Mouse (Mus musculus): ENCODE data around the gene Mlana. TPM values are rescaled to one million over a fixed set of nuclear protein-coding genes. Genes with fewer than 3 reads are reported as not detected.

Mlana gene
- total and polyA plus RNA-seq, 2 experiments from 2014 or later = 8.1 TPM; not detected in 1

DNA sequence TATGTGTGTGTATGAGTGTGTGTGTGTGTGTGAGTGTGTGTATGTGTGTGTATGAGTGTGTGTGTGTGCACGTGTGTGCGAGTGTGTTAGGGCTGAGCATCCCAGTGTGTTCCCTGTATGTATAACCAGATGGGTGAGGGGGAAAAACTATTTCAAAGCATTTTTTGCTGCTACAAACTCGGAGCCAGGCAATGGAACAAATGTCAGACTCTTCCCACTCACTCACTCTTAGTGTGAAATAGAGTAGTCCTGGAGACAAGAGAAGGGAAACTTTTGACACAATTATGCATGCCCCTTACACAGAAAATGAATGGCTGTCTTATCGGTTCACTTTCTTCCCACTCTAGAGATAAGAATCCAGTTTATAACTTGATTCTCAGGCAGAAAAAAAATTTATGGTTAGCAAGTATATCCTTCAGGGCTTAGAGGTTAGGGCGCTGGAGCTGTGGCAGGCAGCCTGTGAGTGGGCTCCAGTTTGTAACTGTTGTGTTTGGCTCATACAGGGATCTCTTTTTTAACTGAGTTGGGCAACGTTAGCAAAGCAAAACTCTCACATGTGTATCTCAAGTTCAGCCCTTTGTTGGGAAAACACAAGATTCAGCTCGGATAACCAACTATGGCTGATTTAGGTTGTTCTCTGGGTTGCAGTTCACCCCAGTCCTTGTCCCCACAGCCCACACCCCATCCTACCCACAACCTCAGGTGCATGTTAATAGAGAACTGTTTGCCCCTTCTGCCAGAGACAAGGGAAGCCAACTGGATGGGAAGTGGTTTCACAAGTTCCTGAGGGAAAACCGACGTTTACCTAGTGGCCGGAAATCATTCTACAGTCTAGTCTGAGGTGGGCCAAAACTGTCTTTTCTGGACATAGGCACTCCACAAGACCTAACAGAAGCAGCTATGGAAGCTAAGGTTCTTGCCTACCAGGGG lies 36.5 kb upstream of the Mlana start:
- ATAC-seq (ENCODE audit: insufficient read depth, low read depth) = no peak
- Histone ChIP-seq H3K27ac (ENCODE audit: low read depth) (no peak overlapping the region), H3K9me3 (replicated peaks; ENCODE audit: control insufficient read depth, low read length) (no peaks in the 10 kb centered on the region), H3K4me1 (ENCODE audit: control insufficient read depth, insufficient read depth) (peaks cover 6% of the 10 kb centered on the region; the same call in 1 of the 2 replicates), H3K27me3 (ENCODE audit: control insufficient read depth, insufficient read depth, low read length) (no peaks in the 10 kb centered on the region), H3K36me3 (replicated peaks; ENCODE audit: control insufficient read depth, insufficient read depth, low read length) (no peaks in the 10 kb centered on the region), H3K4me2 (ENCODE audit: low read depth, low read length) (no peak overlapping the region), H3K9ac (replicated peaks; ENCODE audit: low read depth, low read length) (no peak overlapping the region), H3K4me3 (ENCODE audit: low read depth, low read length) (no peak overlapping the region)
- no peak for DNase-seq (ENCODE audit: low spot score)
- WGBS = 70% methylated on average over 10 of the region's 10 CpGs
- no peak for TF ChIP-seq EP300 (IDR thresholded peaks at IDR 0.05; ENCODE audit: low read depth)
- TF ChIP-seq CTCF (IDR thresholded peaks at IDR 0.05; ENCODE audit: low read depth) = no peak

DNA sequence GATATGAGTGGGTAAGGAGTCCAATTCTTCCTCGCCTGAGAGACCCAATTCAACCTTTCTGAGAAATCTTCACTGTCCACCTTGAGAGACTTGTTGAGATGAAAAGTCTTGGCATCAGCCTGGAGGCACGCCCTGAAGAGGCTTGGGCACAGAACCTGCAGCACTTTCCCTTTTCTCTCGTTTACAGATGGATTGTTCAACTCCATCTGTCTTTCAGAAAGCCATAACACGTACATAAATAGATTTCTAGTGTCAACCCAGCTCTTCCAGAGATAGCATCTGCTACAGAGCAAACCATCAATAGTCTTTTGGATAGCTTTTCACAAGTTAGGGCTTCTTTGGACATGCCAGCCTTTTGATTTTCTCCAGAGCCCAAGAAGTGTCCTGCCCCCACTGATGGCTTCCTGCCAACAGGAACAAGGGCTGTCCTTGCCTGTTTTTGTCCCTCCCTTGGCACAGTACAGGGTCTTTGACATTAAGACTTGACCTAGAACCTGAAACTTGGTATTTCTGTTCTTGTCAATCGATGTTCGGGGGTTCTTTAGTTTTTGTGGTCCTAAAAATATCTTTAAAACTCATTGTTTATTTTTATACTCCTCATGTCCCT lies 35.5 kb upstream of the Mlana start:
- DNase-seq (ENCODE audit: low spot score) = no peak
- no peak for ATAC-seq (ENCODE audit: insufficient read depth, low read depth)
- Histone ChIP-seq H3K4me3 (ENCODE audit: low read depth, low read length) (no peak overlapping the region), H3K27me3 (ENCODE audit: control insufficient read depth, insufficient read depth, low read length) (no peaks in the 10 kb centered on the region), H3K9me3 (replicated peaks; ENCODE audit: control insufficient read depth, low read length) (no peaks in the 10 kb centered on the region), H3K27ac (ENCODE audit: low read depth) (no peak overlapping the region), H3K4me2 (ENCODE audit: low read depth, low read length) (no peak overlapping the region), H3K4me1 (ENCODE audit: control insufficient read depth, insufficient read depth) (peaks cover 10% of the 10 kb centered on the region), H3K9ac (replicated peaks; ENCODE audit: low read depth, low read length) (no peak overlapping the region), H3K36me3 (replicated peaks; ENCODE audit: control insufficient read depth, insufficient read depth, low read length) (no peaks in the 10 kb centered on the region)
- TF ChIP-seq EP300 (IDR thresholded peaks at IDR 0.05; ENCODE audit: low read depth) (no peak), CTCF (IDR thresholded peaks at IDR 0.05; ENCODE audit: low read depth) (no peak)
- 56% methylated on average over 6 of the region's 6 CpGs for WGBS

- Histone ChIP-seq H3K4me1 (ENCODE audit: control insufficient read depth, insufficient read depth) (peaks cover 12% of the 10 kb centered on the region), H3K9me3 (replicated peaks; ENCODE audit: control insufficient read depth, low read length) (no peaks in the 10 kb centered on the region), H3K4me2 (ENCODE audit: low read depth, low read length) (no peak overlapping the region), H3K9ac (replicated peaks; ENCODE audit: low read depth, low read length) (no peak overlapping the region), H3K27ac (ENCODE audit: low read depth) (no peak overlapping the region), H3K4me3 (ENCODE audit: low read depth, low read length) (no peak overlapping the region), H3K36me3 (replicated peaks; ENCODE audit: control insufficient read depth, insufficient read depth, low read length) (no peaks in the 10 kb centered on the region), H3K27me3 (ENCODE audit: control insufficient read depth, insufficient read depth, low read length) (no peaks in the 10 kb centered on the region)
- TF ChIP-seq EP300 (IDR thresholded peaks at IDR 0.05; ENCODE audit: low read depth) (no peak), CTCF (IDR thresholded peaks at IDR 0.05; ENCODE audit: low read depth) (no peak)
- DNase-seq (ENCODE audit: low spot score) (no peak), ATAC-seq (ENCODE audit: insufficient read depth, low read depth) (no peak)
- 71% methylated on average over 8 of the region's 8 CpGs for WGBS
These were observed 33.8 kb upstream of the Mlana start for GRCm38 (mm10) chr19:29663780-29664179.

DNA sequence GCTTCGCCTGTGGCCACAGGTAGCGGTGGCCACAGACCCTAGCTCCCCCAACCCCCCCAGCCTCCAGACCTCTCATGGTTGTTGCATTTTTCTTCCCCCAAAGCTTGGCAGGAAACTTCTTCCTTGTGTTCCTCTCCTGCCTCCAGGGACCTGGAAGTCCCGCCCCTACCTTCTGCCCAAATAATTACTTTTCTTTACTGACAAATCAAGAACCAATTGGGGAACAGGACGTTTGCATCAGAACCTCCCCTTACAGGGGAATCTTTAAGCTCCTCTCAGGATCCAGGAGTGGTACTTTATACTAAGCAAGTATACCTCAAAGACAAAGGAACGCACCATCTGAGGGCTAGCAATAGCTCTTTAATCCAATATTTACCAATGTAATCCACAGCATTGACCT lies 32.7 kb upstream of the Mlana start:
- 83% methylated on average over 5 of the region's 5 CpGs for WGBS

DNA sequence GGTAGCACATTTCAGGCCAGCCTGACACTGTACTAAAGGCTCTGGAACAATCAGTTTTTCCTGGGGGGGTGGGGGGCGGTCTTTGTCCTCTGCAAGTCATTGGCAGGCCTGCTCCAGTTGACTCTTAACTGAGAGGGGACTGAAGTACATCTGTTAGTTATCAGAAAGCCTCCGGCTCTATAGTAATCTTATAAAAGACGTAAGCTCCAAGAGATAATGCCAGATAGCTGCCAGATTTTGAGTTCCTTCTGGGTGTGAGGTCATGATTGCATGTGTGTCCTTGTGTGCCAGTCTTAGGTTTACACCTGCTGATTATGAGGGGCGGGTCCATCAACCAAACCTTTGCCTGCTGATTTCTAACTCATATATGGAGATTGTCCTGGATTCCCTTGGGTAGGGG lies 31.5 kb upstream of the Mlana start:
- no peak overlapping the region for H3K4me2 ChIP-seq (ENCODE audit: low read depth, low read length)
- DNase-seq (ENCODE audit: low spot score) (no peak), ATAC-seq (ENCODE audit: insufficient read depth, low read depth) (no peak)
- no peaks in the 10 kb centered on the region for H3K27me3 ChIP-seq (ENCODE audit: control insufficient read depth, insufficient read depth, low read length)
- H3K9ac ChIP-seq (replicated peaks; ENCODE audit: low read depth, low read length) = no peak overlapping the region
- H3K9me3 ChIP-seq (replicated peaks; ENCODE audit: control insufficient read depth, low read length) = no peaks in the 10 kb centered on the region
- TF ChIP-seq EP300 (IDR thresholded peaks at IDR 0.05; ENCODE audit: low read depth) = no peak
- TF ChIP-seq CTCF (IDR thresholded peaks at IDR 0.05; ENCODE audit: low read depth) = no peak
- H3K27ac ChIP-seq (ENCODE audit: low read depth) = no peak overlapping the region
- H3K4me3 ChIP-seq (ENCODE audit: low read depth, low read length) = no peak overlapping the region
- peaks cover 12% of the 10 kb centered on the region for H3K4me1 ChIP-seq (ENCODE audit: control insufficient read depth, insufficient read depth)
- 63% methylated on average over 4 of the region's 4 CpGs for WGBS
- H3K36me3 ChIP-seq (replicated peaks; ENCODE audit: control insufficient read depth, insufficient read depth, low read length) = no peaks in the 10 kb centered on the region

More for the DNA sequence above, 32.7 kb upstream of the Mlana start:
- H3K4me2 ChIP-seq (ENCODE audit: low read depth, low read length) = no peak overlapping the region
- no peaks in the 10 kb centered on the region for H3K27me3 ChIP-seq (ENCODE audit: control insufficient read depth, insufficient read depth, low read length)
- DNase-seq (ENCODE audit: low spot score) = no peak
- no peak overlapping the region for H3K4me3 ChIP-seq (ENCODE audit: low read depth, low read length)
- no peak for ATAC-seq (ENCODE audit: insufficient read depth, low read depth)
- H3K9ac ChIP-seq (replicated peaks; ENCODE audit: low read depth, low read length) = no peak overlapping the region
- no peak overlapping the region for H3K27ac ChIP-seq (ENCODE audit: low read depth)
- no peak for TF ChIP-seq EP300 (IDR thresholded peaks at IDR 0.05; ENCODE audit: low read depth)
- no peak for TF ChIP-seq CTCF (IDR thresholded peaks at IDR 0.05; ENCODE audit: low read depth)
- no peaks in the 10 kb centered on the region for H3K9me3 ChIP-seq (replicated peaks; ENCODE audit: control insufficient read depth, low read length)
- peaks cover 12% of the 10 kb centered on the region for H3K4me1 ChIP-seq (ENCODE audit: control insufficient read depth, insufficient read depth)
- H3K36me3 ChIP-seq (replicated peaks; ENCODE audit: control insufficient read depth, insufficient read depth, low read length) = no peaks in the 10 kb centered on the region

Data from heart, postnatal 0 days (tissue).